ENCODE assay signal across 9 mouse cellular contexts in the genomic region with DNA sequence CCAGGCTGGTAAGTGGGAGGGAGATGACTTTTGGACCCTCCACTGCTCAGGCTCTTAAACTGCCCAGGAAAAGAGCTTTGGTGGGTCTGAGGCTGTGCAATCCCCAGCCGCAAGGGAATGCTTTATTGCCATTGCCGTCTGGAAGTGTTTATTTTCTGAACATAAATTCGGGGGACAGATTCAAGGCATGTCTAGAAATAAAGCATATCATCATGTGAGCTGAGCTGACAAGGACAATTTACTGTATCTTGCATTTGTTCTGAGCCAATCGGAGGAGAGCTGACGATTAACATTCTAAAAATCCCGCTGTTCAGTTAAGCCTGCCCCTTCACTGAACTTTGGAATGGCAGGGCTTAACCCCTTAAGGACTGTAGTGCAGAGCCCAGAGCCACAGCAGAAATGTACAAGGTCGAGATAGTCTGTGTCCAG.
DNase-seq lines count a peak whose midpoint lies in the region; ATAC-seq and TF ChIP-seq lines count a peak whose summit lies in the region.
"Had no signal": no experiment of that assay in that cellular context is flagged by ENCODE, and none has a peak within 500 bp of the region (broad histone marks: within the 10 kb centered on the region; RNA-seq: fewer than 3 reads in every experiment).

No protein-coding gene starts in this region.

- H3K36me3 ChIP-seq in hindbrain, embryonic 12.5 days = no peaks in the 10 kb centered on the region
- H3K36me3 ChIP-seq in midbrain, embryonic 11.5 days (ENCODE audit: control insufficient read depth, insufficient read depth, low read length) = no peaks in the 10 kb centered on the region
- H3K36me3 ChIP-seq in thymus, adult 2 months (ENCODE audit: control insufficient read depth, insufficient read depth, low read length) = no peaks in the 10 kb centered on the region

- 4% methylated on average over 7 of the region's 7 CpGs for WGBS in hindbrain, embryonic 12.5 days
- WGBS in midbrain, embryonic 11.5 days = 7% methylated on average over 7 of the region's 7 CpGs
- WGBS in thymus, adult 2 months = 71% methylated on average over 7 of the region's 7 CpGs

- TF ChIP-seq CTCF in thymus, adult 2 months (IDR thresholded peaks at IDR 0.05; ENCODE audit: borderline replicate concordance, control insufficient read depth, extremely low read depth, insufficient read depth, low read length, poor library complexity) = no peak

- H3K4me2 ChIP-seq in hindbrain, embryonic 12.5 days (replicated peaks) = peak overlapping the region; percentile 41
- H3K4me2 ChIP-seq in midbrain, embryonic 11.5 days = peak overlapping the region; percentile 38

- H3K27ac ChIP-seq in hindbrain, embryonic 12.5 days = no peak overlapping the region
- no peak overlapping the region for H3K27ac ChIP-seq in midbrain, embryonic 11.5 days (ENCODE audit: low read depth, low read length)
- no peak overlapping the region for H3K27ac ChIP-seq in thymus, adult 2 months (ENCODE audit: control insufficient read depth, insufficient read depth, low read length)

- peak; percentile 60; the same call in 1 of the 2 replicates for ATAC-seq in hindbrain, embryonic 12.5 days (ENCODE audit: low FRiP score)
- peak; percentile 92 for ATAC-seq in midbrain, embryonic 11.5 days (ENCODE audit: low FRiP score)

- H3K27me3 ChIP-seq in hindbrain, embryonic 12.5 days = no peaks in the 10 kb centered on the region
- H3K27me3 ChIP-seq in midbrain, embryonic 11.5 days (ENCODE audit: control insufficient read depth, insufficient read depth, low read length) = no peaks in the 10 kb centered on the region
- no peaks in the 10 kb centered on the region for H3K27me3 ChIP-seq in thymus, adult 2 months (ENCODE audit: control insufficient read depth, insufficient read depth, low read length)

- DNase-seq in R1 (ENCODE audit: low read depth, low spot score) = peak; percentile 17
- peak; percentile 78 for DNase-seq in embryo, embryonic 10 days (ENCODE audit: low spot score)
- peak; percentile 86 for DNase-seq in midbrain, embryonic 11.5 days (ENCODE audit: low spot score, missing footprints)
- no peak for DNase-seq in thymus, adult 2 months
- no peak for DNase-seq in ovary, adult 18-20 months (ENCODE audit: low spot score)
- no peak for DNase-seq in thymus, postnatal 4 days
- DNase-seq: cerebellum, adult 9-10 months had no signal

- H3K9ac ChIP-seq in hindbrain, embryonic 12.5 days = no peak overlapping the region
- H3K9ac ChIP-seq in midbrain, embryonic 11.5 days (ENCODE audit: low read length) = no peak overlapping the region

- H3K4me3 ChIP-seq in hindbrain, embryonic 12.5 days = no peak overlapping the region
- H3K4me3 ChIP-seq in midbrain, embryonic 11.5 days (ENCODE audit: low read depth, low read length) = no peak overlapping the region
- H3K4me3 ChIP-seq in thymus, adult 2 months (ENCODE audit: control insufficient read depth, insufficient read depth, low read length) = no peak overlapping the region
- H3K4me3 ChIP-seq: myocyte had no signal

- H3K4me1 ChIP-seq in hindbrain, embryonic 12.5 days = peaks cover 9% of the 10 kb centered on the region
- H3K4me1 ChIP-seq in midbrain, embryonic 11.5 days (ENCODE audit: control insufficient read depth, insufficient read depth, low read length) = peaks cover 2% of the 10 kb centered on the region; the same call in 1 of the 2 replicates
- H3K4me1 ChIP-seq in thymus, adult 2 months (replicated peaks; ENCODE audit: control insufficient read depth, insufficient read depth, low read length) = no peaks in the 10 kb centered on the region

- TF ChIP-seq POLR2A in thymus, adult 2 months (IDR thresholded peaks at IDR 0.05; ENCODE audit: control insufficient read depth, extremely low read depth, insufficient read depth, low read length, poor library complexity) = no peak

- peaks cover 5% of the 10 kb centered on the region; the same call in 1 of the 2 replicates for H3K9me3 ChIP-seq in hindbrain, embryonic 12.5 days (replicated peaks)
- no peaks in the 10 kb centered on the region; the same call in 1 of the 2 replicates for H3K9me3 ChIP-seq in midbrain, embryonic 11.5 days (ENCODE audit: control insufficient read depth, low read length)

Comparison
In these comparisons a context has a peak if more than half of its experiments do, and no peak if none do; other contexts are left out.
1. DNase-seq: peak in R1 (single experiment), embryo, embryonic 10 days (single experiment) and midbrain, embryonic 11.5 days (single experiment); none in thymus, adult 2 months (single experiment), ovary, adult 18-20 months (single experiment) and thymus, postnatal 4 days (single experiment).